In the genomic region with DNA sequence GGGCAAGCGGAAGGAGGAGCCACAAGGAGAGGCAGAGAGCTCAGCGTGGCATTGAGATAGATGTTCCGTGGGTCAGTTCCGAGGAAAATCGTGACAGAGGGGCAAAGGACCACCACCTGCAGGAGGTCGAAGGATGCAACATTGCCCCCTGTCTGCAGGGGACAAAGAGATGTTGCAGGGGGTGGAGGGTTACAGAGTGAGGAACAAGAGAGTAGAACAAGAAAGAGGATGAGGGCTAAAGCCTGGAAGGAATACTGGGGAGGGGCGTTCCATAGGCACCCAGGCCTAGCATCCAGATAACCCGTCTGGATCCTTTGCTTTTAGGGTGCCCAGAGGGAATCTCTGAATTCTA, we compare ENCODE assay signal across 8 mouse cellular contexts. TPM values are rescaled to one million over a fixed set of nuclear protein-coding genes. Genes with fewer than 3 reads are reported as not detected.
DNase-seq lines count a peak whose midpoint lies in the region; ATAC-seq and TF ChIP-seq lines count a peak whose summit lies in the region.

No protein-coding gene starts in this region.

- H3K27ac ChIP-seq in heart, adult 2 months = no peak overlapping the region
- no peak overlapping the region for H3K27ac ChIP-seq in thymus, adult 2 months (ENCODE audit: control insufficient read depth, insufficient read depth, low read length)
- no peak overlapping the region for H3K27ac ChIP-seq in liver, embryonic 15.5 days (replicated peaks)

- H3K4me1 ChIP-seq in heart, adult 2 months (ENCODE audit: control insufficient read depth, insufficient read depth, low read length) = 0 out of 2 replicates have a peak, but pooled peaks cover 1% of the 10 kb centered on the region
- peaks cover 9% of the 10 kb centered on the region for H3K4me1 ChIP-seq in thymus, adult 2 months (replicated peaks; ENCODE audit: control insufficient read depth, insufficient read depth, low read length)
- H3K4me1 ChIP-seq in liver, embryonic 15.5 days (replicated peaks) = peaks cover 32% of the 10 kb centered on the region

- TF ChIP-seq CTCF in heart, adult 2 months (IDR thresholded peaks at IDR 0.05) = peak; percentile 36
- TF ChIP-seq CTCF in thymus, adult 2 months (IDR thresholded peaks at IDR 0.05; ENCODE audit: borderline replicate concordance, control insufficient read depth, extremely low read depth, insufficient read depth, low read length, poor library complexity) = no peak

- intact Hi-C loops in heart, adult 2 months (cut with DNase I) = no loop called here

- H3K4me2 ChIP-seq in liver, embryonic 15.5 days = peak overlapping the region; percentile 64

- TF ChIP-seq EP300 in heart, adult 2 months (IDR thresholded peaks at IDR 0.05; ENCODE audit: insufficient read depth, low read depth, low read length) = no peak

- no peak for ATAC-seq in liver, embryonic 15.5 days (ENCODE audit: insufficient read depth)

- no peak overlapping the region for H3K9ac ChIP-seq in heart, adult 2 months (ENCODE audit: low read depth, low read length)
- no peak overlapping the region for H3K9ac ChIP-seq in liver, embryonic 15.5 days

- WGBS in heart, adult 2 months = 18% methylated on average over 8 of the region's 8 CpGs
- WGBS in thymus, adult 2 months = 10% methylated on average over 8 of the region's 8 CpGs
- WGBS in liver, embryonic 15.5 days (ENCODE audit: insufficient replicate concordance) = 5% methylated on average over 8 of the region's 8 CpGs

- no peak for TF ChIP-seq POLR2A in heart, adult 2 months (IDR thresholded peaks at IDR 0.05; ENCODE audit: insufficient read depth, low read depth, low read length)
- TF ChIP-seq POLR2A in thymus, adult 2 months (IDR thresholded peaks at IDR 0.05; ENCODE audit: control insufficient read depth, extremely low read depth, insufficient read depth, low read length, poor library complexity) = no peak

- H3K4me3 ChIP-seq in heart, adult 2 months = peak overlapping the region; percentile 20; the same call in 1 of the 2 replicates
- H3K4me3 ChIP-seq in thymus, adult 2 months (ENCODE audit: control insufficient read depth, insufficient read depth, low read length) = peak overlapping the region; percentile 17; the same call in 1 of the 2 replicates
- peak overlapping the region; percentile 38 for H3K4me3 ChIP-seq in liver, embryonic 15.5 days (replicated peaks)

- no peaks in the 10 kb centered on the region for H3K9me3 ChIP-seq in liver, embryonic 15.5 days (replicated peaks)

- no peaks in the 10 kb centered on the region for H3K36me3 ChIP-seq in heart, adult 2 months (ENCODE audit: control insufficient read depth, insufficient read depth, low read length)
- no peaks in the 10 kb centered on the region for H3K36me3 ChIP-seq in thymus, adult 2 months (ENCODE audit: control insufficient read depth, insufficient read depth, low read length)
- no peaks in the 10 kb centered on the region for H3K36me3 ChIP-seq in liver, embryonic 15.5 days (replicated peaks)

- H3K27me3 ChIP-seq in heart, adult 2 months (ENCODE audit: control insufficient read depth, insufficient read depth, low read length) = peaks cover 19% of the 10 kb centered on the region
- H3K27me3 ChIP-seq in thymus, adult 2 months (ENCODE audit: control insufficient read depth, insufficient read depth, low read length) = peaks cover 38% of the 10 kb centered on the region
- peaks cover 100% of the 10 kb centered on the region for H3K27me3 ChIP-seq in liver, embryonic 15.5 days

- H3K79me2 ChIP-seq in heart, adult 2 months (replicated peaks; ENCODE audit: control insufficient read depth, insufficient read depth, low read length) = no peaks in the 10 kb centered on the region

- DNase-seq in heart, adult 2 months = no peak
- DNase-seq in heart, adult 18-20 months = no peak
- DNase-seq in thymus, adult 2 months = peak; percentile 33
- no peak for DNase-seq in thymus, postnatal 36 days
- DNase-seq in retina, postnatal 1 day = no peak
- no peak for DNase-seq in spleen, adult 18-20 months
- DNase-seq in adrenal gland, postnatal 36 days = no peak

RNA-seq across cellular contexts. Expression of a gene that starts 0.5 kb away (rescaled TPM):
- total RNA-seq in heart, adult 2 months (2021) = not detected
- polyA plus RNA-seq in heart, adult 2 months (2012; rRNA removed) = 0.10 TPM in 1 of 2 replicates, not detected in the other
- total RNA-seq in heart, adult 18-20 months (2021) = not detected
- 0.08 and 0.20 TPM in 2 replicates for polyA plus RNA-seq in thymus, adult 2 months (2012; rRNA removed)
- 0.08 TPM in 2 replicates for polyA plus RNA-seq in liver, embryonic 15.5 days (2015; fragmentation: Nextera tagmentation; extraction: Ambion mirVana)
- 10 to 100 TPM; 32.8 to 40.4 TPM for total RNA-seq in adrenal gland, postnatal 36 days (2021)

RNA-seq across cellular contexts. Expression of a gene that starts 22.0 kb away (rescaled TPM):
- total RNA-seq in heart, adult 2 months (2021) = under 1 TPM; 0.10 to 0.32 TPM
- polyA plus RNA-seq in heart, adult 2 months (2012; rRNA removed) = 0.18 and 0.32 TPM in 2 replicates
- total RNA-seq in heart, adult 18-20 months (2021) = under 1 TPM in 1 of 2 experiments, not detected in 1; 0.25 TPM
- 45.1 and 60.0 TPM in 2 replicates for polyA plus RNA-seq in thymus, adult 2 months (2012; rRNA removed)
- polyA plus RNA-seq in liver, embryonic 15.5 days (2015; fragmentation: Nextera tagmentation; extraction: Ambion mirVana) = 10.3 and 11.6 TPM in 2 replicates
- total RNA-seq in adrenal gland, postnatal 36 days (2021) = 1 to 10 TPM; 1.8 to 2.1 TPM

RNA-seq across cellular contexts. Expression of a gene that starts 46.3 kb away (rescaled TPM):
- total RNA-seq in heart, adult 2 months (2021) = under 1 TPM; 0.08 to 0.30 TPM
- polyA plus RNA-seq in heart, adult 2 months (2012; rRNA removed) = 0.18 TPM in 2 replicates
- under 1 TPM; 0.10 to 0.15 TPM for total RNA-seq in heart, adult 18-20 months (2021)
- polyA plus RNA-seq in thymus, adult 2 months (2012; rRNA removed) = 0.94 and 1.1 TPM in 2 replicates
- polyA plus RNA-seq in liver, embryonic 15.5 days (2015; fragmentation: Nextera tagmentation; extraction: Ambion mirVana) = 8.5 and 9.4 TPM in 2 replicates
- under 1 TPM; 0.10 to 0.66 TPM for total RNA-seq in adrenal gland, postnatal 36 days (2021)

Comparison
In these comparisons a context has a peak if more than half of its experiments do, and no peak if none do; other contexts are left out.
1. RNA of a gene that starts 0.5 kb away (total RNA-seq): 32.8 to 40.4 TPM in adrenal gland, postnatal 36 days; not detected in heart, adult 2 months and not detected in heart, adult 18-20 months; every median in the first group is over 10 times any median in the second.
2. Peak in every context shown above with its lines, with median percentiles within 50 percentile points of each other: H3K4me3 ChIP-seq.